Mouse (Mus musculus) E14TG2a.4 (cell line): ENCODE measurements around the gene Atg7.

ENCODE experiments used
- H3K27me3 ChIP-seq: 2 replicates; pipeline ENCODE4 v1.6.1; 2014; ENCODE audit warnings: low read length, control low read depth; ENCODE audit not compliant: insufficient read depth
- H3K36me3 ChIP-seq: 2 replicates; pipeline ENCODE4 v1.6.1; 2014; ENCODE audit warnings: low read length, control low read depth; ENCODE audit not compliant: insufficient read depth
- H3K4me1 ChIP-seq: replicated peaks from 2 replicates; pipeline ENCODE4 v1.6.1; 2014; ENCODE audit warnings: low read depth, low read length, control low read depth
- H3K4me3 ChIP-seq: replicated peaks from 2 replicates; pipeline ENCODE4 v1.5.1; 2014; ENCODE audit warnings: mild to moderate bottlenecking, low read length
- H3K9me3 ChIP-seq: 2 replicates; pipeline ENCODE4 v1.6.1; 2014; ENCODE audit warnings: low read length, control low read depth
- CTCF ChIP-seq: conservative IDR thresholded peaks from 2 replicates; pipeline ENCODE4 v1.5.1; 2014; ENCODE audit warnings: low read length
- NANOG ChIP-seq: IDR thresholded peaks from 2 replicates; pipeline ENCODE4 v1.6.1; 2014; ENCODE audit warnings: borderline replicate concordance, low read length, mixed read lengths
- POU5F1 ChIP-seq: IDR thresholded peaks from 2 replicates; pipeline ENCODE4 v1.6.1; 2014; ENCODE audit warnings: low read length, borderline replicate concordance

The Atg7 gene

DNA sequence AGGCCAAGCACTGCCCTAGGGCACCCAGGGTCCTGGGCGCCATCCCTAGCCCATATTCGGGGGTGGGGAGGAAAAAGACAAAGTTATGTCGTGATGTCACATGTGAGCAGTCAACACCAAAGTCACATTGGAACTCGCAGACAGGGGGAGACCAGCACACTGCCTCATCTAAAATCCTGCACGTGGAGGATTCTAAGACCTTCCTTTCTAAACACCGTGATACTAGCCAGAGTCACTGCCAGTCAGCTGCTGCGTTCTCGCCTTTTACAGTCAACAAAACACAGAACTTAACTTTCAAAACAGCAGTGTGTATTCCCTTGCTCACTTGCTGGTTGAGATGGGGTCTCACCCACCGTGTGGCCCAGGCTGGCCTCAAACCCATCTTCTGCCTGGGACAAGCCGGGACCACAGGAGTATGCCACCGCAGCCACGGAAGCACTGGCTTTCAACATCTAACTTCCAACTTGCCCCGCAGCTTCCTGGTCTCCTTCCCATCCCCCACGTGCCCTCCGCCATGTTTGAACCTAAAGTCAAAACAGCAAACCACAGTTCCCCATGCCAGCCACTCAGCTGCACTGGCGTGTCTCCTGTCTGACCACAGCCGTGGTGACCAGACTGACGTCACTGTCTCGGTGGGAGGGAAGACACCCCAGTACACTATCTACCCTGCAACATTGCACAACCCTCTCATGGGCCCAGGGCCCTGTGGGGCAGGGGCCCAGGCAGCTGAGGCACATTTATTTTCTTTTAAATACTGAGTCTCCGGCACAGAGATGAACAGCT is 250.7 kb downstream of the Atg7 start:
- H3K4me1 ChIP-seq = peaks cover 18% of the 10 kb centered on the region
- H3K4me3 ChIP-seq = no peak overlapping the region
- H3K27me3 ChIP-seq = peaks cover 3% of the 10 kb centered on the region; the same call in 1 of the 2 replicates
- no peaks in the 10 kb centered on the region for H3K36me3 ChIP-seq
- H3K9me3 ChIP-seq = no peaks in the 10 kb centered on the region
- TF ChIP-seq CTCF = no peak
- TF ChIP-seq NANOG = no peak
- no peak for TF ChIP-seq POU5F1

- Histone ChIP-seq H3K36me3 (no peaks in the 10 kb centered on the region), H3K4me3 (no peak overlapping the region), H3K27me3 (peaks cover 3% of the 10 kb centered on the region; the same call in 1 of the 2 replicates), H3K4me1 (peaks cover 16% of the 10 kb centered on the region), H3K9me3 (no peaks in the 10 kb centered on the region)
- TF ChIP-seq CTCF = peak; percentile 22
- no peak for TF ChIP-seq POU5F1
Measured at GRCm38 (mm10) chr6:114894548-114895106, 251.7 kb downstream of the Atg7 start.

- H3K4me3 ChIP-seq = no peak overlapping the region
- H3K36me3 ChIP-seq = no peaks in the 10 kb centered on the region
- peaks cover 20% of the 10 kb centered on the region for H3K4me1 ChIP-seq
- H3K27me3 ChIP-seq = peaks cover 3% of the 10 kb centered on the region; the same call in 1 of the 2 replicates
- TF ChIP-seq CTCF (no peak), NANOG (no peak), POU5F1 (no peak)
- H3K9me3 ChIP-seq = no peaks in the 10 kb centered on the region
Measured at GRCm38 (mm10) chr6:114895191-114895590, 252.3 kb downstream of the Atg7 start.

GRCm38 (mm10) chr6:114896281-114896680 is 253.4 kb downstream of the Atg7 start:
- TF ChIP-seq NANOG = no peak
- TF ChIP-seq CTCF = no peak
- TF ChIP-seq POU5F1 = no peak
- H3K9me3 ChIP-seq = no peaks in the 10 kb centered on the region
- peaks cover 19% of the 10 kb centered on the region for H3K4me1 ChIP-seq
- H3K36me3 ChIP-seq = no peaks in the 10 kb centered on the region
- 0 out of 2 replicates have a peak, but pooled peaks cover 3% of the 10 kb centered on the region for H3K27me3 ChIP-seq
- no peak overlapping the region for H3K4me3 ChIP-seq

GRCm38 (mm10) chr6:114898949-114899348 is 256.1 kb downstream of the Atg7 start:
- Histone ChIP-seq H3K4me1 (peaks cover 27% of the 10 kb centered on the region), H3K27me3 (0 out of 2 replicates have a peak, but pooled peaks cover 3% of the 10 kb centered on the region), H3K36me3 (no peaks in the 10 kb centered on the region), H3K9me3 (no peaks in the 10 kb centered on the region), H3K4me3 (no peak overlapping the region)
- TF ChIP-seq POU5F1 (no peak), NANOG (no peak), CTCF (no peak)

DNA sequence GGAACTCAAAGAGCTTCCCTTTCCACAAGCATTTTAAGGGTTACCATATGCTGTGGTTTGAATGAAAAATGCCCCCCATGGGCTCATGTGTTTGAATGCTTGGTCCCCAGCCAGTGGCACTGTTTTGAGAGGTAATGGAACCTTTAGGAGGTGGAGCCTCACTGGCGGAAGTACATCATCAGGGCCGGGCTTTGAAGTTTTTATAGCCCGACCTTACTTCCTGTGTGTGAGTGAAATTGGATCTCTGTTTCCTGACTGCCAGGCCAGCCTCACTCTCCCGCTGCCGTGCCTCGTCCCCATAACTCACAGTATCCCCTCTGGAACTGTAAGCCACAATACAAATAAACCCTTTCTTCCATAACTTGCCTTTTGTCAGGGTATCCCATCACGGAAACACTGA is 256.8 kb downstream of the Atg7 start:
- no peaks in the 10 kb centered on the region for H3K36me3 ChIP-seq
- H3K4me3 ChIP-seq = peak overlapping the region; percentile 43
- TF ChIP-seq NANOG (0 out of 2 replicates have a peak, but pooled peaks have one; percentile 15), POU5F1 (no peak), CTCF (no peak)
- H3K27me3 ChIP-seq = 0 out of 2 replicates have a peak, but pooled peaks cover 3% of the 10 kb centered on the region
- H3K9me3 ChIP-seq = no peaks in the 10 kb centered on the region
- peaks cover 27% of the 10 kb centered on the region for H3K4me1 ChIP-seq

GRCm38 (mm10) chr6:114900194-114900593 is 257.3 kb downstream of the Atg7 start:
- H3K4me3 ChIP-seq = peak overlapping the region; percentile 43
- no peaks in the 10 kb centered on the region for H3K36me3 ChIP-seq
- no peak for TF ChIP-seq POU5F1
- no peaks in the 10 kb centered on the region for H3K9me3 ChIP-seq
- 0 out of 2 replicates have a peak, but pooled peaks cover 3% of the 10 kb centered on the region for H3K27me3 ChIP-seq
- peaks cover 27% of the 10 kb centered on the region for H3K4me1 ChIP-seq

GRCm38 (mm10) chr6:114901321-114901824 is 258.5 kb downstream of the Atg7 start:
- H3K4me1 ChIP-seq = peaks cover 27% of the 10 kb centered on the region

GRCm38 (mm10) chr6:114901921-114902320 is 259.0 kb downstream of the Atg7 start:
- Histone ChIP-seq H3K27me3 (0 out of 2 replicates have a peak, but pooled peaks cover 3% of the 10 kb centered on the region), H3K36me3 (no peaks in the 10 kb centered on the region), H3K4me1 (peaks cover 27% of the 10 kb centered on the region), H3K4me3 (no peak overlapping the region), H3K9me3 (no peaks in the 10 kb centered on the region)
- TF ChIP-seq NANOG (no peak), POU5F1 (no peak), CTCF (no peak)

More at GRCm38 (mm10) chr6:114901321-114901824, 258.5 kb downstream of the Atg7 start:
- no peaks in the 10 kb centered on the region for H3K9me3 ChIP-seq
- 0 out of 2 replicates have a peak, but pooled peaks cover 3% of the 10 kb centered on the region for H3K27me3 ChIP-seq
- no peak for TF ChIP-seq POU5F1
- TF ChIP-seq CTCF = no peak
- TF ChIP-seq NANOG = no peak
- H3K36me3 ChIP-seq = no peaks in the 10 kb centered on the region
- H3K4me3 ChIP-seq = no peak overlapping the region
